Mouse (Mus musculus) kidney, embryonic 16.5 days (tissue): ENCODE measurements at regions not wholly inside any gene's neighbourhood (a gene's known extent, or its start where the extent isn't known, plus 50 kb on each side); places are given as distances from the start of the nearest gene placed in this dataset.

Source experiments
- ATAC-seq: fragments of 200-750 bp; cut with Nextera tagmentation; 2 replicates; pipeline ENCODE4 v1.8.0; 2017; ENCODE audit warnings: moderate TSS enrichment; ENCODE audit not compliant: low FRiP score, low TSS enrichment
- H3K27ac ChIP-seq: fragments of 300-500 bp; sonication (generic); 2 replicates; pipeline ENCODE4 v1.5.1; 2014; ENCODE audit warnings: low read length
- H3K27me3 ChIP-seq: fragments of 300-500 bp; sonication (generic); 2 replicates; pipeline ENCODE4 v1.6.1; 2014; ENCODE audit warnings: low read length, control low read depth, mixed read lengths; ENCODE audit not compliant: insufficient read depth
- H3K36me3 ChIP-seq: fragments of 300-500 bp; sonication (generic); 2 replicates; pipeline ENCODE4 v1.6.1; 2014; ENCODE audit warnings: low read length, control low read depth, mixed read lengths; ENCODE audit not compliant: insufficient read depth
- H3K4me1 ChIP-seq: fragments of 300-500 bp; sonication (generic); 2 replicates; pipeline ENCODE4 v1.6.1; 2014; ENCODE audit warnings: low read length, control low read depth, mixed read lengths; ENCODE audit not compliant: insufficient read depth
- H3K4me2 ChIP-seq: fragments of 300-500 bp; sonication (generic); replicated peaks from 2 replicates; pipeline ENCODE4 v1.6.1; 2014; ENCODE audit warnings: low read depth, low read length
- H3K4me3 ChIP-seq: fragments of 300-500 bp; sonication (generic); 2 replicates; pipeline ENCODE4 v1.5.1; 2014; ENCODE audit warnings: mild to moderate bottlenecking, low read length
- H3K9ac ChIP-seq: fragments of 300-500 bp; sonication (generic); replicated peaks from 2 replicates; pipeline ENCODE4 v1.6.1; 2014; ENCODE audit warnings: low read length
- H3K9me3 ChIP-seq: fragments of 300-500 bp; sonication (generic); 2 replicates; pipeline ENCODE4 v1.6.1; 2016; ENCODE audit warnings: low read length, control low read depth
- WGBS: fragments of 180-500 bp; shearing (Covaris S2); extraction: QIAGEN DNeasy Blood & Tissue Kit; methylation state at CpG from one replicate; pipeline ENCODE4 v1.1.7; 2014; 5-methylcytosine and 5-hydroxymethylcytosine counted together

GRCm38 (mm10) chr4:71165802-71166201 lies 592.0 kb downstream of the Gm11232 start:
- Histone ChIP-seq H3K27ac (no peak overlapping the region), H3K27me3 (no peaks in the 10 kb centered on the region), H3K9ac (no peak overlapping the region), H3K4me1 (no peaks in the 10 kb centered on the region), H3K9me3 (no peaks in the 10 kb centered on the region), H3K4me2 (no peak overlapping the region), H3K4me3 (no peak overlapping the region), H3K36me3 (no peaks in the 10 kb centered on the region)
- no peak for ATAC-seq

- Histone ChIP-seq H3K27ac (no peak overlapping the region), H3K36me3 (no peaks in the 10 kb centered on the region), H3K27me3 (no peaks in the 10 kb centered on the region), H3K4me2 (no peak overlapping the region), H3K9me3 (no peaks in the 10 kb centered on the region), H3K4me1 (no peaks in the 10 kb centered on the region), H3K4me3 (no peak overlapping the region), H3K9ac (no peak overlapping the region)
- 49% methylated on average over 1 of the region's 1 CpGs for WGBS
- no peak for ATAC-seq
Observed at GRCm38 (mm10) chr4:71131670-71132317, 597.0 kb upstream of the Megf9 start.

- H3K9ac ChIP-seq, result no peak overlapping the region
- ATAC-seq, result peak; percentile 84
- H3K36me3 ChIP-seq, result no peaks in the 10 kb centered on the region
- H3K4me3 ChIP-seq, result no peak overlapping the region
- H3K27ac ChIP-seq, result no peak overlapping the region
- H3K27me3 ChIP-seq, result no peaks in the 10 kb centered on the region
- H3K4me1 ChIP-seq, result no peaks in the 10 kb centered on the region
- WGBS, result 51% methylated on average over 7 of the region's 7 CpGs
- H3K4me2 ChIP-seq, result no peak overlapping the region
- H3K9me3 ChIP-seq, result no peaks in the 10 kb centered on the region
Observed at GRCm38 (mm10) chr4:71130946-71131669, 596.3 kb upstream of the Megf9 start.

GRCm38 (mm10) chr4:71129306-71129705 lies 594.5 kb upstream of the Megf9 start:
- no peaks in the 10 kb centered on the region for H3K27me3 ChIP-seq
- H3K36me3 ChIP-seq, result no peaks in the 10 kb centered on the region
- ATAC-seq, result peak; percentile 42; the same call in 1 of the 2 replicates
- H3K4me1 ChIP-seq, result no peaks in the 10 kb centered on the region
- H3K9ac ChIP-seq, result no peak overlapping the region
- no peak overlapping the region for H3K4me3 ChIP-seq
- H3K27ac ChIP-seq, result no peak overlapping the region
- no peak overlapping the region for H3K4me2 ChIP-seq
- no peaks in the 10 kb centered on the region for H3K9me3 ChIP-seq
- 61% methylated on average over 1 of the region's 1 CpGs for WGBS
